Mouse (Mus musculus) ZHBTc4 (cell line): Measurements from ENCODE around the gene Olfr281.
"Not testable (repeated sequence)": the region's sequence is repeated elsewhere in the genome, so short reads cannot be mapped to it uniquely, and the experiment has no call there.

Experiments used
- DNase-seq: peaks from one replicate; pipeline ENCODE4 v3.0.0-alpha.2; 2011; ENCODE audit warnings: low read depth, low spot score

Olfr281 gene

GRCm38 (mm10) chr15:98452288-98452687, at the start of gene Olfr281:
Olfr281 (plus strand) TSS chr15:98452588.
- DNase-seq = no peak

- no peak for DNase-seq
These were observed 43.9 kb upstream of the Olfr281 start for GRCm38 (mm10) chr15:98408406-98409060.

GRCm38 (mm10) chr15:98409635-98410034, 42.8 kb upstream of the Olfr281 start:
- DNase-seq = no peak

- no peak for DNase-seq
These were observed 42.1 kb upstream of the Olfr281 start for GRCm38 (mm10) chr15:98410249-98410648.

GRCm38 (mm10) chr15:98415996-98416395, 36.4 kb upstream of the Olfr281 start:
- no peak for DNase-seq

GRCm38 (mm10) chr15:98416802-98417201, 35.6 kb upstream of the Olfr281 start:
- DNase-seq = not testable (repeated sequence)

GRCm38 (mm10) chr15:98417285-98417684, 35.1 kb upstream of the Olfr281 start:
- peak; percentile 39 for DNase-seq

- DNase-seq = no peak
These were observed 34.3 kb upstream of the Olfr281 start for GRCm38 (mm10) chr15:98418096-98418495.

GRCm38 (mm10) chr15:98420897-98421296, 31.5 kb upstream of the Olfr281 start:
- DNase-seq = no peak

GRCm38 (mm10) chr15:98424326-98424725, 28.1 kb upstream of the Olfr281 start:
- DNase-seq = no peak

- DNase-seq = no peak
These were observed 27.6 kb upstream of the Olfr281 start for GRCm38 (mm10) chr15:98424753-98425152.

- DNase-seq = no peak
These were observed 27.2 kb upstream of the Olfr281 start for GRCm38 (mm10) chr15:98425188-98425587.

GRCm38 (mm10) chr15:98430925-98431324, 21.5 kb upstream of the Olfr281 start, which contains the start of gene Olfr282:
Olfr282 (plus strand) TSS chr15:98431225.
- DNase-seq = not testable (repeated sequence)

GRCm38 (mm10) chr15:98444561-98444960, 7.8 kb upstream of the Olfr281 start:
- DNase-seq = no peak

GRCm38 (mm10) chr15:98448521-98448920, 3.9 kb upstream of the Olfr281 start:
- peak; percentile 53 for DNase-seq

- DNase-seq = no peak
These were observed 17.2 kb downstream of the Olfr281 start, which contains the start of gene OR5BS1P for GRCm38 (mm10) chr15:98469596-98469995. OR5BS1P (plus strand) TSS chr15:98469896.

GRCm38 (mm10) chr15:98471539-98471938, 19.2 kb downstream of the Olfr281 start:
- no peak for DNase-seq

GRCm38 (mm10) chr15:98474958-98475357, 22.6 kb downstream of the Olfr281 start:
- peak; percentile 20 for DNase-seq

- peak; percentile 73 for DNase-seq
These were observed 23.0 kb downstream of the Olfr281 start for GRCm38 (mm10) chr15:98475382-98475781.

- DNase-seq = no peak
These were observed 23.9 kb downstream of the Olfr281 start for GRCm38 (mm10) chr15:98476281-98476680.

- no peak for DNase-seq
These were observed 27.2 kb downstream of the Olfr281 start for GRCm38 (mm10) chr15:98479568-98480102.

GRCm38 (mm10) chr15:98482701-98483100, 30.3 kb downstream of the Olfr281 start, which contains the start of gene Lalba:
Lalba (minus strand) TSS chr15:98482721.
- DNase-seq = no peak
